Mouse (Mus musculus): ENCODE data around the gene C5ar2.

GRCm38 (mm10) chr7:16197166-16197565 is 46.8 kb downstream of the C5ar2 start:
- TF ChIP-seq CTCF (IDR thresholded peaks at IDR 0.05) (no peak), EP300 (IDR thresholded peaks at IDR 0.05) (no peak)

Measured in lung, postnatal 0 days (tissue).